In genomic region chr1:78864799-78865346, GRCm38 (mm10) we compare ENCODE assay signal across 13 mouse cellular contexts. TPM values are rescaled to one million over a fixed set of nuclear protein-coding genes. Genes with fewer than 3 reads are reported as not detected.
DNase-seq lines count a peak whose midpoint lies in the region; ATAC-seq and TF ChIP-seq lines count a peak whose summit lies in the region.
"Had no signal": no experiment of that assay in that cellular context is flagged by ENCODE, and none has a peak within 500 bp of the region (broad histone marks: within the 10 kb centered on the region; RNA-seq: fewer than 3 reads in every experiment).

No protein-coding gene starts in this region.

- TF ChIP-seq CTCF in stomach, postnatal 0 days (IDR thresholded peaks at IDR 0.05; ENCODE audit: low read depth), result no peak

- 71% methylated on average over 4 of the region's 4 CpGs for WGBS in heart, embryonic 12.5 days
- 83% methylated on average over 4 of the region's 4 CpGs for WGBS in kidney, embryonic 16.5 days
- WGBS in stomach, embryonic 16.5 days, result 74% methylated on average over 4 of the region's 4 CpGs
- 76% methylated on average over 4 of the region's 4 CpGs for WGBS in stomach, postnatal 0 days

- DNase-seq in heart, adult 11 months, result no peak
- DNase-seq in kidney, postnatal 4 days, result no peak
- no peak for DNase-seq in stomach, postnatal 0 days (ENCODE audit: low spot score)
- no peak for DNase-seq in retina, postnatal 1 day
- DNase-seq: cerebellum, adult 9-11 months; left cerebral cortex, postnatal 4 days; thymus, postnatal 25 days had no signal

- H3K4me1 ChIP-seq in heart, embryonic 12.5 days (replicated peaks), result peaks cover 20% of the 10 kb centered on the region
- peaks cover 9% of the 10 kb centered on the region; the same call in 1 of the 2 replicates for H3K4me1 ChIP-seq in kidney, embryonic 16.5 days (ENCODE audit: insufficient read depth, low read length)
- H3K4me1 ChIP-seq in stomach, embryonic 16.5 days (ENCODE audit: control insufficient read depth, insufficient read depth, low read length), result no peaks in the 10 kb centered on the region
- 0 out of 2 replicates have a peak, but pooled peaks cover 2% of the 10 kb centered on the region for H3K4me1 ChIP-seq in stomach, postnatal 0 days (replicated peaks; ENCODE audit: control insufficient read depth, insufficient read depth)
- H3K4me1 ChIP-seq: hindbrain, embryonic 15.5 days; midbrain, embryonic 10.5 days had no signal

- no peak overlapping the region for H3K9ac ChIP-seq in heart, embryonic 12.5 days
- H3K9ac ChIP-seq in kidney, embryonic 16.5 days (replicated peaks; ENCODE audit: low read length), result no peak overlapping the region
- H3K9ac ChIP-seq in stomach, embryonic 16.5 days (ENCODE audit: low read length), result no peak overlapping the region
- no peak overlapping the region for H3K9ac ChIP-seq in stomach, postnatal 0 days (ENCODE audit: low read length)
- H3K9ac ChIP-seq: hindbrain, embryonic 15.5 days had no signal

- no peak overlapping the region for H3K4me2 ChIP-seq in heart, embryonic 12.5 days
- no peak overlapping the region for H3K4me2 ChIP-seq in kidney, embryonic 16.5 days (replicated peaks; ENCODE audit: low read depth, low read length)
- no peak overlapping the region for H3K4me2 ChIP-seq in stomach, embryonic 16.5 days (ENCODE audit: low read depth, low read length)
- H3K4me2 ChIP-seq in stomach, postnatal 0 days (replicated peaks; ENCODE audit: low read depth), result no peak overlapping the region
- H3K4me2 ChIP-seq: hindbrain, embryonic 15.5 days had no signal

- H3K9me3 ChIP-seq in heart, embryonic 12.5 days (replicated peaks), result no peaks in the 10 kb centered on the region
- no peaks in the 10 kb centered on the region for H3K9me3 ChIP-seq in kidney, embryonic 16.5 days (ENCODE audit: low read length)
- no peaks in the 10 kb centered on the region for H3K9me3 ChIP-seq in stomach, embryonic 16.5 days (replicated peaks; ENCODE audit: control insufficient read depth, low read length)
- H3K9me3 ChIP-seq in stomach, postnatal 0 days (ENCODE audit: control insufficient read depth, low read length), result no peaks in the 10 kb centered on the region
- H3K9me3 ChIP-seq: hindbrain, embryonic 15.5 days; midbrain, embryonic 10.5 days had no signal

- peak overlapping the region; percentile 62; the same call in 1 of the 2 replicates for H3K27ac ChIP-seq in heart, embryonic 12.5 days (ENCODE audit: poor library complexity, severe bottlenecking)
- H3K27ac ChIP-seq in kidney, embryonic 16.5 days (ENCODE audit: low read length), result peak overlapping the region; percentile 68
- peak overlapping the region; percentile 38; the same call in 1 of the 2 replicates for H3K27ac ChIP-seq in stomach, embryonic 16.5 days (ENCODE audit: low read length)
- H3K27ac ChIP-seq in stomach, postnatal 0 days (replicated peaks), result no peak overlapping the region; the same call in 1 of the 2 replicates
- H3K27ac ChIP-seq: hindbrain, embryonic 15.5 days; midbrain, embryonic 10.5 days had no signal

- H3K4me3 ChIP-seq in heart, embryonic 12.5 days, result no peak overlapping the region
- no peak overlapping the region for H3K4me3 ChIP-seq in kidney, embryonic 16.5 days (ENCODE audit: low read length)
- H3K4me3 ChIP-seq in stomach, embryonic 16.5 days (replicated peaks; ENCODE audit: low read length), result no peak overlapping the region
- H3K4me3 ChIP-seq in stomach, postnatal 0 days (ENCODE audit: low read depth, low read length), result no peak overlapping the region
- H3K4me3 ChIP-seq: hindbrain, embryonic 15.5 days; midbrain, embryonic 10.5 days had no signal

- no peak for ATAC-seq in heart, embryonic 12.5 days (ENCODE audit: insufficient number of reproducible peaks, low FRiP score)
- no peak for ATAC-seq in kidney, embryonic 16.5 days (ENCODE audit: low FRiP score, low TSS enrichment)
- ATAC-seq in stomach, embryonic 16.5 days (ENCODE audit: insufficient read depth, low FRiP score), result no peak
- ATAC-seq in stomach, postnatal 0 days (ENCODE audit: low FRiP score, low TSS enrichment), result no peak
- ATAC-seq: CD4-positive, CD25-positive, alpha-beta regulatory T cell, adult 4 months had no signal

- no peaks in the 10 kb centered on the region for H3K36me3 ChIP-seq in heart, embryonic 12.5 days
- no peaks in the 10 kb centered on the region for H3K36me3 ChIP-seq in kidney, embryonic 16.5 days (ENCODE audit: insufficient read depth, low read length)
- no peaks in the 10 kb centered on the region for H3K36me3 ChIP-seq in stomach, embryonic 16.5 days (ENCODE audit: control insufficient read depth, insufficient read depth, low read length)
- H3K36me3 ChIP-seq in stomach, postnatal 0 days (ENCODE audit: control insufficient read depth, insufficient read depth, low read length), result no peaks in the 10 kb centered on the region
- H3K36me3 ChIP-seq: hindbrain, embryonic 15.5 days; midbrain, embryonic 10.5 days had no signal

- no peaks in the 10 kb centered on the region for H3K27me3 ChIP-seq in heart, embryonic 12.5 days (replicated peaks)
- no peaks in the 10 kb centered on the region for H3K27me3 ChIP-seq in kidney, embryonic 16.5 days (ENCODE audit: insufficient read depth, low read length)
- H3K27me3 ChIP-seq in stomach, embryonic 16.5 days (ENCODE audit: control insufficient read depth, insufficient read depth, low read length), result no peaks in the 10 kb centered on the region
- no peaks in the 10 kb centered on the region for H3K27me3 ChIP-seq in stomach, postnatal 0 days (ENCODE audit: control insufficient read depth, insufficient read depth, low read length)
- H3K27me3 ChIP-seq: hindbrain, embryonic 15.5 days had no signal

- no peak for TF ChIP-seq EP300 in stomach, postnatal 0 days (optimal IDR thresholded peaks at IDR 0.05)

RNA-seq across cellular contexts. Expression of gene Kcne4, which starts 48.3 kb away (rescaled TPM):
- polyA plus RNA-seq in heart, embryonic 12.5 days (2016; fragmentation: Nextera tagmentation; extraction: Ambion mirVana), result 1.4 and 1.5 TPM in 2 replicates
- 9.8 and 10.6 TPM in 2 replicates for polyA plus RNA-seq in kidney, embryonic 16.5 days (2015; fragmentation: Nextera tagmentation; extraction: Ambion mirVana)
- 11.5 and 13.7 TPM in 2 replicates for polyA plus RNA-seq in stomach, embryonic 16.5 days (2015; fragmentation: Nextera tagmentation; extraction: Ambion mirVana)
- 13.8 and 15.0 TPM in 2 replicates for polyA plus RNA-seq in stomach, postnatal 0 days (2015; fragmentation: Nextera tagmentation; extraction: Ambion mirVana)
- polyA plus RNA-seq: CD4-positive, CD25-positive, alpha-beta regulatory T cell, adult 4 months had no signal
